Mouse (Mus musculus): ENCODE data around the gene Pik3r5. TPM values are rescaled to one million over a fixed set of nuclear protein-coding genes. Genes with fewer than 3 reads are reported as not detected.

Pik3r5 gene
- polyA plus RNA-seq, 1 experiment from 2014 or later, result 0.20 TPM

- H3K9ac ChIP-seq (replicated peaks), result no peak overlapping the region
- H3K27me3 ChIP-seq, result no peaks in the 10 kb centered on the region
- no peak overlapping the region for H3K27ac ChIP-seq (replicated peaks)
- no peak for ATAC-seq (replicated peaks)
- no peaks in the 10 kb centered on the region for H3K9me3 ChIP-seq
- no peaks in the 10 kb centered on the region for H3K4me1 ChIP-seq
- H3K36me3 ChIP-seq, result no peaks in the 10 kb centered on the region
- H3K4me2 ChIP-seq (replicated peaks), result no peak overlapping the region
- H3K4me3 ChIP-seq, result no peak overlapping the region
- WGBS, result 75% methylated on average over 11 of the region's 11 CpGs
These were observed 24.5 kb upstream of the Pik3r5 start for GRCm38 (mm10) chr11:68407266-68407926.

- no peak overlapping the region for H3K4me2 ChIP-seq (replicated peaks)
- no peaks in the 10 kb centered on the region for H3K36me3 ChIP-seq
- 0 out of 2 replicates have a peak, but pooled peaks have one; percentile 43 for ATAC-seq (replicated peaks)
- WGBS, result 47% methylated on average over 2 of the region's 2 CpGs
- H3K4me1 ChIP-seq, result no peaks in the 10 kb centered on the region
- H3K4me3 ChIP-seq, result no peak overlapping the region
- no peaks in the 10 kb centered on the region for H3K9me3 ChIP-seq
- H3K27me3 ChIP-seq, result no peaks in the 10 kb centered on the region
- no peak overlapping the region for H3K27ac ChIP-seq (replicated peaks)
- H3K9ac ChIP-seq (replicated peaks), result no peak overlapping the region
These were observed 23.8 kb upstream of the Pik3r5 start for GRCm38 (mm10) chr11:68408127-68408526.

DNA sequence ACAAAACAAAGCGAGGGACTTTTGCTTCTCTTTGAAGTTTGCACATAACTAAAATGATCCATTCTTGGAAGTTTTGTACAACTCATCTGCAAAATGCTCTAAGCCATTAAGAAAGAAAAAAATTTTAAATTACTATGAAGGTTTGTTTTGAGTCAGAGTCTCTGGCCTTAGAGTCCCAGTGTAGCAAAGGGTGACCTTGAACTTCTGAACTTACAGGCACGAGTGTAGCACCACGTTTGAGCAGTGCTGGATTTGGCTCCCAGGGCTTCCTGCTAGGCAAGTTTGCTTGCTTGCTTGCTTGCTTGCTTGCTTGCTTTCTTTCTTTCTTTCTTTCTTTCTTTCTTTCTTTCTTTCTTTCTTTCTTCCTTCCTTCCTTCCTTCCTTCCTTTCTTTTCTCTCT lies 14.9 kb upstream of the Pik3r5 start:
- Histone ChIP-seq H3K4me2 (replicated peaks) (no peak overlapping the region), H3K27me3 (no peaks in the 10 kb centered on the region), H3K4me1 (no peaks in the 10 kb centered on the region), H3K27ac (replicated peaks) (no peak overlapping the region), H3K36me3 (no peaks in the 10 kb centered on the region), H3K9me3 (no peaks in the 10 kb centered on the region), H3K9ac (replicated peaks) (no peak overlapping the region), H3K4me3 (no peak overlapping the region)
- 67% methylated on average over 3 of the region's 3 CpGs for WGBS
- no peak for ATAC-seq (replicated peaks)

- 43% methylated on average over 9 of the region's 9 CpGs for WGBS
- no peak for ATAC-seq (replicated peaks)
- H3K36me3 ChIP-seq, result no peaks in the 10 kb centered on the region
- no peaks in the 10 kb centered on the region for H3K9me3 ChIP-seq
- H3K9ac ChIP-seq (replicated peaks), result no peak overlapping the region
- H3K4me3 ChIP-seq, result no peak overlapping the region
- no peaks in the 10 kb centered on the region for H3K4me1 ChIP-seq
- H3K4me2 ChIP-seq (replicated peaks), result no peak overlapping the region
- no peak overlapping the region for H3K27ac ChIP-seq (replicated peaks)
- no peaks in the 10 kb centered on the region for H3K27me3 ChIP-seq
These were observed 14.1 kb upstream of the Pik3r5 start for GRCm38 (mm10) chr11:68417831-68418230.

- no peaks in the 10 kb centered on the region for H3K36me3 ChIP-seq
- 34% methylated on average over 8 of the region's 8 CpGs for WGBS
- no peak for ATAC-seq (replicated peaks)
- no peak overlapping the region for H3K9ac ChIP-seq (replicated peaks)
- no peaks in the 10 kb centered on the region for H3K27me3 ChIP-seq
- no peak overlapping the region for H3K4me2 ChIP-seq (replicated peaks)
- no peak overlapping the region for H3K27ac ChIP-seq (replicated peaks)
- no peaks in the 10 kb centered on the region for H3K9me3 ChIP-seq
- H3K4me1 ChIP-seq, result no peaks in the 10 kb centered on the region
- no peak overlapping the region for H3K4me3 ChIP-seq
These were observed 6.2 kb upstream of the Pik3r5 start for GRCm38 (mm10) chr11:68425492-68426315.

- 0 out of 2 replicates have a peak, but pooled peaks cover 1% of the 10 kb centered on the region for H3K27me3 ChIP-seq
- H3K9ac ChIP-seq (replicated peaks), result no peak overlapping the region
- no peaks in the 10 kb centered on the region for H3K36me3 ChIP-seq
- no peak overlapping the region for H3K27ac ChIP-seq (replicated peaks)
- H3K9me3 ChIP-seq, result no peaks in the 10 kb centered on the region
- H3K4me1 ChIP-seq, result peaks cover 4% of the 10 kb centered on the region; the same call in 1 of the 2 replicates
- no peak overlapping the region for H3K4me3 ChIP-seq
- 81% methylated on average over 5 of the region's 5 CpGs for WGBS
- H3K4me2 ChIP-seq (replicated peaks), result no peak overlapping the region
- ATAC-seq (replicated peaks), result no peak
These were observed 4.8 kb upstream of the Pik3r5 start for GRCm38 (mm10) chr11:68427083-68427570.

- Histone ChIP-seq H3K9me3 (no peaks in the 10 kb centered on the region), H3K36me3 (no peaks in the 10 kb centered on the region), H3K27me3 (0 out of 2 replicates have a peak, but pooled peaks cover 4% of the 10 kb centered on the region), H3K4me2 (replicated peaks) (no peak overlapping the region), H3K4me1 (peaks cover 8% of the 10 kb centered on the region; the same call in 1 of the 2 replicates), H3K4me3 (no peak overlapping the region), H3K27ac (replicated peaks) (no peak overlapping the region), H3K9ac (replicated peaks) (no peak overlapping the region)
- WGBS, result 72% methylated on average over 5 of the region's 5 CpGs
- ATAC-seq (replicated peaks), result no peak
These were observed 1.3 kb upstream of the Pik3r5 start for GRCm38 (mm10) chr11:68430662-68431061.

DNA sequence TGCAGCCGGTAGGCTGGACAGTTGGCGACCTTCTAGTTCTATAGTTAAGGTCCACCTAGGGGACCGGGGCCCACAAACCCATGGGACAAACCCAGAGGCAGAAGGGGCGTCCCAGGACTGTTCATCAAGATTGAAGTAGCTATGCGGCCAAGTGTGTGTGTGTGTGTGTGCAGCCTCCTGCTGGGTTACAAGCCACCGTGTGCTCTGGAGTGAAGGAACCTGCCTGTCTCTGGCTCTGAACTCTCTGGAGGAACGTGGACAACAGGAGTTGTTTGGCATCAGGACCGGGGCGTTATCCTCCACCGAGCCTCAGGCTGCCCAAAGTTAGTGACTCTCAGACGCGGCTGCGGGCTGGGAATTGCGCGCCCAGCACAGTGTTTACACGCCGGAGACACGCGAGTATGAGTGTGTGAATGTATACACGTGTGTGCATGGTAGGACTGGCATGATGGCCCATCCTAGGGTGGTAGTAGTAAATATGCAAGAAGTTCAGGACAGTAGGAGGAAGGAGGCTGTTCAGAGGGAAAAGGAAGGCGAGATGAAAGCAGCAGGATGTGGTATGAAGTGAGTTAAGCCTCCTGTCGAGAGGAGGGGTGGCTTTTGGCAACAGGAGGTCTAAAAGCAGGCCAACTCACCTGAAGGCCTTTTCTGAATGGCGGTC lies 570 bp downstream of the Pik3r5 start:
- H3K27ac ChIP-seq (replicated peaks), result no peak overlapping the region
- H3K9me3 ChIP-seq, result no peaks in the 10 kb centered on the region
- no peaks in the 10 kb centered on the region for H3K36me3 ChIP-seq
- H3K27me3 ChIP-seq, result 0 out of 2 replicates have a peak, but pooled peaks cover 4% of the 10 kb centered on the region
- WGBS, result 34% methylated on average over 23 of the region's 23 CpGs
- H3K4me1 ChIP-seq, result peaks cover 8% of the 10 kb centered on the region; the same call in 1 of the 2 replicates
- peak overlapping the region; percentile 35 for H3K4me3 ChIP-seq
- H3K4me2 ChIP-seq (replicated peaks), result peak overlapping the region; percentile 50
- H3K9ac ChIP-seq (replicated peaks), result no peak overlapping the region
- 0 out of 2 replicates have a peak, but pooled peaks have one; percentile 6 for ATAC-seq (replicated peaks)

- Histone ChIP-seq H3K9ac (replicated peaks) (no peak overlapping the region), H3K27me3 (0 out of 2 replicates have a peak, but pooled peaks cover 4% of the 10 kb centered on the region), H3K4me3 (no peak overlapping the region), H3K4me1 (peaks cover 8% of the 10 kb centered on the region; the same call in 1 of the 2 replicates), H3K9me3 (no peaks in the 10 kb centered on the region), H3K36me3 (no peaks in the 10 kb centered on the region), H3K27ac (replicated peaks) (no peak overlapping the region), H3K4me2 (replicated peaks) (no peak overlapping the region)
- ATAC-seq (replicated peaks), result no peak
- WGBS, result 85% methylated on average over 5 of the region's 5 CpGs
These were observed 1.6 kb downstream of the Pik3r5 start for GRCm38 (mm10) chr11:68433534-68433933.

- Histone ChIP-seq H3K4me3 (no peak overlapping the region), H3K4me2 (replicated peaks) (no peak overlapping the region), H3K27me3 (0 out of 2 replicates have a peak, but pooled peaks cover 4% of the 10 kb centered on the region), H3K9ac (replicated peaks) (no peak overlapping the region), H3K4me1 (peaks cover 8% of the 10 kb centered on the region; the same call in 1 of the 2 replicates), H3K27ac (replicated peaks) (no peak overlapping the region), H3K9me3 (no peaks in the 10 kb centered on the region), H3K36me3 (no peaks in the 10 kb centered on the region)
- WGBS, result 81% methylated on average over 2 of the region's 2 CpGs
- ATAC-seq (replicated peaks), result no peak
These were observed 2.8 kb downstream of the Pik3r5 start for GRCm38 (mm10) chr11:68434697-68435096.

- Histone ChIP-seq H3K27me3 (0 out of 2 replicates have a peak, but pooled peaks cover 4% of the 10 kb centered on the region), H3K27ac (replicated peaks) (no peak overlapping the region), H3K4me1 (peaks cover 8% of the 10 kb centered on the region; the same call in 1 of the 2 replicates), H3K9ac (replicated peaks) (no peak overlapping the region), H3K4me2 (replicated peaks) (no peak overlapping the region), H3K4me3 (no peak overlapping the region), H3K36me3 (no peaks in the 10 kb centered on the region), H3K9me3 (no peaks in the 10 kb centered on the region)
- WGBS, result 99% methylated on average over 4 of the region's 4 CpGs
- no peak for ATAC-seq (replicated peaks)
These were observed 3.7 kb downstream of the Pik3r5 start for GRCm38 (mm10) chr11:68435601-68436000.
